Mouse (Mus musculus): ENCODE data around the gene Krt82. TPM values are rescaled to one million over a fixed set of nuclear protein-coding genes. Genes with fewer than 3 reads are reported as not detected.
"Not testable (repeated sequence)": the region's sequence is repeated elsewhere in the genome, so short reads cannot be mapped to it uniquely, and the experiment has no call there.

Krt82 gene
- total RNA-seq, 4 experiments from 2014 or later = not detected

DNA sequence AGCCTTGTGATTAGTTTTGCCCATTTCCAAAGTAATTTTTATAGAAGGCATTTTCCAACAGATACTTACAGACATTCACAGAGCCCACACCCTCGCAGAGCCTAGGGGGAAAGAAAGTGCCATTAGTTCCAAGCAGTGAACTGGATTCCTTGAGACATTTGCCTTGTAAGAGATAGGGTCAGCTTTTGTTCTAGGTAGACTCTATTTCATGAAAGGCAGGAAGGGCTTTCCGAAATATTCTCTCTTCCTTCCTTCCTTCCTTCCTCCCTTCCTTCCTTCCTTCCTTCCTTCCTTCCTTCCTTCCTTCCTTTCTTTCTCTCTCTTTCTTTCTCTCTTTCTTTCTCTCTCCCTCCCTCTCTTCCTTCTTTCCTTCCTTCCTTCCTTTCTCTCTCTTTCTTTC is 33.3 kb downstream of the Krt82 start, which contains the start of gene Gm49425:
Gene Gm49425, minus strand, starts transcription at position 101 of the 400 bp plus-strand sequence.
- DNase-seq (ENCODE audit: low spot score in 2 of 2) = not testable (repeated sequence)

DNA sequence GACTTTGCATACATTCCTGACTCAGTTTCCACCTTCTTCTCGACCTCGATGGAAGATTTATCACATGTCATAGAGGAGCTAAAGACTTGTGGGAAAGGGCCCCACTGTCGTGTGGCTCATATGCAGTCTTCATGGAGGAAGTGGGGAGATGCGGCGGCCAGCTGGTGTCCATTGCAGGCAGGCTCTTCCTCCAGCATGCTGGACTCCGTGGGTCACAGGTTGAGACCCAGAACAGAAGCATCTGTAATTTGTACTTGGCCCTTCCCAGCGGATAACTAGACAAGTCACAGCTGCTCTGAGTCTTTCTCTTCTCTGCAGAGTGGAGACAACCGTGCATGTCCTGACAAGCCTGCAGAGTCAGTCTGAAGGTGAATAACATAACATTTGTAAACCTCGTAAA is 42.2 kb downstream of the Krt82 start:
- no peak for DNase-seq (ENCODE audit: low spot score in 2 of 2)

DNA sequence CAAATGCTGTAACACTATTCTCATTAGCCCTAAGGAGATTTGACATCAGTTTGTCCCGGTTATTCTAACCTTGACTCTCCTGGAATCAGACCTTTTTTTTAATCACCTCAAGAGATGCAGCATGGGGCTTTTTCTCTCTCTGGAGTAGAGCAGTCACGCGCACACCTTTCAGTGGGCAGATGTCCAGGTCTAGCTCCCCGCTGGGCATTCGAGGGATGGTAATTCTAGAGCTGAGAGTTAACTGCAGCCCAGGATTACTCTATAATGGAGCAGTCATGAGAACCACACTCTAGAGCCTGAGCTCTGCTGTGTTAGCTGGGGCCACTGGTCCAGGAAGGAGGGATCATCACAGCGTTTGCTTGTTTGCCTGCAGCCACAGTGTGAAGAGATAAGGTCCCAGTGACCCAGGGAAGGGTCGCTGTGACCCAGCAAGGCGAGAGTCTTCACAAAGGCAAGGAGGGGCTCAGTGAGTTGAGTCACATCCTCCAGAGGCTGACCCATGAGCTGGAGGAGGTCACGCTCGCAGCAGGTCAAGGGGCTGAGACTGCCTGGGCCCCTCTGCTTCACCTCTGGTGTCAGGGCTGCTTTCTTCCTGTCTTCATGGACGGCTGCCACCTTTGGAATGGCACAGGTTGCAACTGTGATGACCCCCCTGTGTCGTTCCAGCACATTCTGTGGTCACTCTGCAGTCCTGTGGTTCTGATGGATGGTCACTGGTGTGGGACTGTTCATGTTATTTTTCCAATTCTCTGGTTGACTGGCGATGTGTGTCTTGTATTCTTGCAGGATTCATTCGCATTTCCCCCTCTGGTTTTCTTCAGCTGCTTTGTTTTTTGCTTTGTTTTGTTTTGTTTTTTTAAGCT is 43.3 kb downstream of the Krt82 start:
- no peak for DNase-seq (ENCODE audit: low spot score in 2 of 2)

DNA sequence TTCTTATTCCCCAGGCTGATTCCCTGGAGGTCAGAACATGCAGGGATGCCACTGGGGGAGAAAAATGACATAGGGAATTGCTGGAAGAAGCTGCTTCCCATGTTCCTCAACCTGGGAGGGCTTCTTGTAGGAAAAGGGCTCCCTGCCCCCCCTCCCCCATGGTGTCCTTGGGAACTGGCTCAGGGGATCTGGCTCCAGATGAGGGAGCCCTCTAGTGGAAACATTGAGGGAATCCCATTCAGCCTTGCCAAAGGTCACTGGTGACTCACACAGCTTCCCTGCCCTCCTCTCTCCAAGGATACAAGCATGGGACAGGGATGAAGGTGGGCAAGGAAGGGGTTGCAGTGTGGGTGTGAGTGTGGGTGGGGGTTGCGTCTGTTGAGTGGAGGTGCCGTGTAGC is 53.3 kb downstream of the Krt82 start:
- no peak for DNase-seq (ENCODE audit: low spot score in 2 of 2)

DNA sequence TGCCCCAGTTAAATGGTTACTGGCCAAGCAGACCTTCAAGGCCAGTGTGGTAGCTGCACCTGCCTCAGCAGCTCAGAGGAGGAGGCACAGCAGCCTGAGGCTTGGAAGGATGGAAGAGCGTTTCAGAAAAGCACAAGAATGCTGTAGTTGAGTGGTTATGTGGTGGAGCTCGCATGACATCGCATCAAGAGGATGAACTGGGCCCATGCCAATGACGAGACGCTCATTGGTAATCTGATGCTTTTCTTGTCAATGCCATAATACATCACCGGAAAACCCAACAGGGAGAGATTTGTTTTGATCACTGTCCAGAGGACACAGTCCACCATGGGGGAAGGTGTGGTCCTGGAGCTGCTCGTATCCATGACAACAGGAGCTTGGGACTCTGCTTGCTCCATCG is 55.2 kb downstream of the Krt82 start:
- DNase-seq (ENCODE audit: low spot score in 2 of 2) = no peak

DNA sequence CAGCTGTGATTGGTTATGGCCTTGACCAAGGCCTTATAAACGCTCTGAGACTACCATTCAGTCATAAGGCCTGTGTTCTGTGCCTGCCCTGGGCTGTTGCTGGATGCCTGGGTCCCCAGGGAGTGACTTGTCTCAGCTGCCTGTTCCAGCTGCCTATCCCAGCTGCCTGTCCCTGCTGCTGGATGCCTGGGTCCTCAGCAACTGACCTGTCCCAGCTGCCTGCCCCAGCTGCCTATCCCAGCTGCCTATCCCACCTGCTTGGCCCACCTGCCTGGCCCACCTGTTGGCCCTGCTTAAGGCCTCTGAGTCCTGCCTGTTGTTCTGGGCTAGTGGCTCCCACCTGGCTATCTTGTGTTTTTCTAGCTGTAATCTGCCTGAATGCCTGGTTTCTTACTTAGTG is 56.3 kb downstream of the Krt82 start:
- DNase-seq (ENCODE audit: low spot score in 2 of 2) = no peak

DNA sequence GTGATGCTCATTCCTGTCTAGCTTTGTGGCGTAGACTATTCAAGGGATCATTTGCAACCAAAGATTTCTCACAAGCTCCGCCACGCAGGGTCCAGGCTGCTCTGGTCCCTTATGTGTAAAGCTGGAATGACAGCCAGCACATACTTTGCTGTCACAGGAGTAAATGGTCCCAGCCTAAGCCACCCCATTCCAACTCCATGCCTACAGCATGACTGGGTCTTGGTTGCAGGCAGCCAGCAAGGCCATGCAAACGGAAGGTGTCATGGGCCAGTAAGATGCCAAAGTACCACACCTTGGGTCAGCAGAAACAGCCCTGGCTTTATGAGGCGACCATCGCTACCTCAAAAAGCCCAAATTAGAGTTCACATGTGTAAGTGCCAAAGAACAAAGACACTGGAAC is 56.8 kb downstream of the Krt82 start:
- DNase-seq (ENCODE audit: low spot score in 2 of 2) = no peak

DNA sequence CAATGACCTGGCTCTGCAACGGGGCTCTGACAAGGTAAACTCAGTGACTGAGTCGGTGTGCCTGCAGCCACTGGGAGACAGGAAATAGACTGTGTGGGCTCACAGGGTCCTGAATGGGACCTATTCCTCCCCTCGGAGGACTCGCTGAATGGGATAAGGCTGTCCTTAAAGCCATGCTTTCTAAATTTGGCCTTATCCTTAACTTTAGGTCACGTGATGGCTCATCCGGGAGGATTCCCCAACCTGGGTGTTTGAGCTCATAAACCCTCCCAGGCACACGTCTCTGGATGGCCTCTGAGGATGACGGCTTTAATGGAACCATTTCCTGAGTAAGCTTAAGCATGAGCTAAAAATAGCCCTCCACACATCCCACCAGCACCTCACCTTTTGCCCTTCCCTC is 57.7 kb downstream of the Krt82 start:
- DNase-seq (ENCODE audit: low spot score in 2 of 2) = no peak

DNA sequence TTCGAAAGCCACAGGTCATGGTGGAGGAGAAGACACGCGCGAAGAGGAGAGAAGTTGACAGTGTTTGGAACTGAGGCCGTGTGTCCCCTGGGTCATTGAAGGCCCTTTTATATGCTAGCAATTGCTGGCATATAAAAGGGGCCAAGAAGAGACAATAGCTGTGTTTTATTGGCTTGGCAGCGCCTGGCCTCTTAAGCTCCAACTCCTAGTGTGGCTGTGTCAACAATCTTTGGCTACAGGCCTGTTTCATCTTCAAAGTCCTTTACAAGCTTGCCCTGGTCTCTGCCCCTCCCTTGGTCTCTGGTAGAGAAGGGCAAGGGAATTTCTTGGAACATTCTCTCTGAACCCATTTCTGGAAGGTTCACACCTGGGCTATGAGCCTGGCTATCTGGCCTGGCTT is 59.0 kb downstream of the Krt82 start, which contains the start of gene Krt83:
Gene Krt83, minus strand, starts transcription at position 82 of the 400 bp plus-strand sequence.
- no peak for DNase-seq (ENCODE audit: low spot score in 2 of 2)

Small RNA genes within 50 kb of the gene (microRNA-seq; reads per million reads assigned to microRNA genes)
- gene Gm44393 (not detected), gene Gm44460 (not detected)

Other genes starting within 250 kb of the Krt82 start
- gene Krt80, start 180.5 kb downstream of the Krt82 start, total RNA-seq (2022) = 1 to 10 TPM; 1.1 to 3.4 (median 2.5) TPM
- not detected for gene Krt7, start 139.6 kb downstream of the Krt82 start, total RNA-seq (2022)
- gene Krt87, start 111.9 kb downstream of the Krt82 start, total RNA-seq (2022) = not detected
- gene Krt88, start 102.9 kb downstream of the Krt82 start, total RNA-seq (2022) = not detected
- gene Krt81, start 86.9 kb downstream of the Krt82 start, total RNA-seq (2022) = not detected
- not detected for gene Krt86, start 77.2 kb downstream of the Krt82 start, total RNA-seq (2022)
- not detected for gene Krt83, start 59.2 kb downstream of the Krt82 start, total RNA-seq (2022)
- gene Gm49425, start 33.4 kb downstream of the Krt82 start, total RNA-seq (2022) = not detected
- not detected for gene Krt84, start 17.8 kb downstream of the Krt82 start, total RNA-seq (2022)
- not detected for gene Krt90, start 12.3 kb upstream of the Krt82 start, total RNA-seq (2022)
- gene Krt75, start 23.2 kb upstream of the Krt82 start, total RNA-seq (2022) = not detected
- gene Gm5414, start 77.5 kb upstream of the Krt82 start, total RNA-seq (2022) = not detected
- gene Gm5478, start 96.7 kb upstream of the Krt82 start, total RNA-seq (2022) = not detected
- gene Krt6b, start 129.6 kb upstream of the Krt82 start, total RNA-seq (2022) = not detected
- gene Krt6a, start 143.6 kb upstream of the Krt82 start, total RNA-seq (2022) = not detected
- gene Krt5, start 162.2 kb upstream of the Krt82 start, total RNA-seq (2022) = not detected
- gene Krt71, start 192.4 kb upstream of the Krt82 start, total RNA-seq (2022) = not detected
- not detected for gene Krt72, start 235.8 kb upstream of the Krt82 start, total RNA-seq (2022)

All from gastrocnemius, adult 8-10 months (tissue).